Mouse (Mus musculus): ENCODE measurements around the gene Tubgcp6. TPM values are rescaled to one million over a fixed set of nuclear protein-coding genes. Genes with fewer than 3 reads are reported as not detected.
A peak's percentile ranks its signal among the peaks of the same experiment; 100 is the strongest.

Gene Tubgcp6
- total RNA-seq, 2 experiments from 2014 or later, result 13.5 to 16.6 TPM

DNA sequence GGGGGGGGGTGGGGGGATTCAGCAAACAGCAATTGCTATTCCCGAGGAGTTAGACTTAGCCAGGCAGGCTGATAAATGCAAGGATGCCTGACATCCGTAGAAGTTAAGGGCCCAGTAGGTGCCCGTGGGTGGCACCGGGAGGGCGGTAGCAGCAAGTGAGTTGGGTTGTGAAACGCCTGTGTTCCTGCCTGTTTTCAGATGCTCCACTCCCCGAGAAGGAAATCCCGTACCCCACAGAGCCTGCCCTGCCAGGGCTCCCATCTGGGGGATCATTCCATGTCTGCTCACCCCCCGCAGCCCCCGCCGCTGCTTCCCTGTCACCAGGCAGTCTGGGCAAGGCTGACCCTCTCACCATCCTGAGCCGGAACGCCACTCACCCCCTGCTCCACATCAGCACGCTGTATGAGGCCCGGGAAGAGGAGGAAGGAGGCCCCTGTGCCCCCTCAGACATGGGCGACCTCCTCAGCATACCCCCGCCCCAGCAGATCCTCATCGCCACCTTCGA is 53.5 kb downstream of the Tubgcp6 start:
- no peak for DNase-seq (ENCODE audit: low spot score in 2 of 2)

DNA sequence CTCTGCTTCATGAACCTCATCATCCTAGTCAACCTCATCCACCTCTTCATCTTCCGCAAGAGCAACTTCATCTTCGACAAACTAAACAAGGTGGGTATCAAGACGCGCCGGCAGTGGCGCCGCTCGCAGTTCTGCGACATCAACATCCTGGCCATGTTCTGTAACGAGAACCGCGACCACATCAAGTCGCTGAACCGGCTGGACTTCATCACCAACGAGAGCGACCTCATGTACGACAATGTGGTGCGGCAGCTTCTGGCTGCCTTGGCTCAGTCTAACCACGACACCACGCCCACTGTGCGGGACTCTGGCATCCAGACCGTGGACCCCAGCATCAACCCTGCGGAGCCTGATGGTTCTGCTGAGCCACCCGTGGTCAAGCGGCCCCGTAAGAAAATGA is 54.7 kb downstream of the Tubgcp6 start:
- DNase-seq (ENCODE audit: low spot score in 2 of 2), result no peak

DNA sequence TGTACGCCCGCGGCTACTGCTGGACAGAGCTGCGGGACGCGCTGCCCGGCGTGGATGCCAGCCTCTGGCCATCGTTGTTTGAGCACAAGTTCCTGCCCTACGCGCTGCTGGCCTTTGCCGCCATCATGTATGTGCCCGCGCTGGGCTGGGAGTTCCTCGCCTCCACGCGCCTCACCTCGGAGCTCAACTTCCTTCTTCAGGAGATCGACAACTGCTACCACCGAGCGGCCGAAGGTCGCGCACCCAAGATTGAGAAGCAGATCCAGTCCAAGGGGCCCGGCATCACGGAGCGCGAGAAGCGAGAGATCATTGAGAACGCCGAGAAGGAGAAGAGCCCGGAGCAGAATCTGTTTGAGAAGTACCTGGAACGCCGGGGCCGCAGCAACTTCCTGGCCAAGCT is 55.3 kb downstream of the Tubgcp6 start:
- DNase-seq (ENCODE audit: low spot score in 2 of 2), result no peak

DNA sequence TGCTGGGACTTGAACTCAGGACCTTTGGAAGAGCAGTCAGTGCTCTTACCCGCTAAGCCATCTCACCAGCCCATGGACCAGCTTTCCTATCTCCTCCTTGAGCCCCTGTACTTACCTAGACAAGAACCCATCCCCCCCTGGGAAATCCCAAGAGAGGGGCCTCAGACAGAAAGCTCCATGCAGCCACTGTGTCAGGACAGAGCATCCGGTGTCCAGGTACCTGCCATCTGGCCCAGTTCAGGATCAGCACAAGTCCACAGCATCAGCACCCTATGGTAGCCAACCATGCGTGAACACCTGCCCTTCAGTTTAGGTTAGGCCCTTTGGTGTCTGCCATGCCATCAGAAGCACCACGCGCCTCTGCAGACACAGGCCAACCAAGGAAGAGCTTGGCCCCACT is 58.0 kb downstream of the Tubgcp6 start:
- peak in 1 of 2 experiments; percentile 13 for DNase-seq (ENCODE audit: low spot score in 2 of 2)

DNA sequence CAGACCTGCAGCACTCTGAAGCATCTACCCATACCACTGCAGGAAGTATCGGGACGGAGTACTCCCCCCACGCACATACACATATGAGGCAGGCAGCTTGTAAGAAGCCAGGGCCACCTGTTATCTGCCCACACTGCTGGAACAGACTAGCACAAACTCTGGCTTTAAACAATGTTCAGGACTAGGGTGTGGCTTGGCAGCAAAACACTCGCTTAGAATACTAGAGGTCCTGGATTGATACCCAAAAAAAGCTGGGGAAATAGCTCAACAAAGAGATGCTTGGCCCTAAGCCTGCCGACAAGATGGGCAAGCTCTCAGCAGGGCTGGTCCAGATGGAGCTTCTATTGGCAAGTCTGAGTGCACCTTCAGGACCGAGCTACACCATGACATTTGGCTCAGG is 59.4 kb downstream of the Tubgcp6 start:
- DNase-seq (ENCODE audit: low spot score in 2 of 2), result no peak

DNA sequence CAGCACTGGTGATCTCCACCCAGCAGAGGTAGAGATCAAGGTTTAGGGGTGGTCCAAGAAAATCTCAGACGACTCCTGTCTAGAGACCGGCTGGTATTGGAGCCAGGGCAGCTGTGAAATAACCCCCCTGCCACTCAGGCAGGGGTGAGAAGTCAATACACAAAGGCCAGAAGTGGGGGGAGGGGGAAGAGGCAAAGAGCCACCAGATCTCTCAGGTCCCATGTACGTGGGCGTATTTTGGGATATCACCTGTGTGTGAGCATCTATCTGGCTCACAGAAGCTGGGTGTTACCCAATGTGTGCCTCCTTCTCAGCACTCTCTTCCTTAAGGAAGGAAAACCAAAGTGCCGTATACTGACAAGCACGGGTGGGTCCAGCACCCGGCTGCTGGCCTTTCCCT is 59.9 kb downstream of the Tubgcp6 start:
- no peak for DNase-seq (ENCODE audit: low spot score in 2 of 2)

DNA sequence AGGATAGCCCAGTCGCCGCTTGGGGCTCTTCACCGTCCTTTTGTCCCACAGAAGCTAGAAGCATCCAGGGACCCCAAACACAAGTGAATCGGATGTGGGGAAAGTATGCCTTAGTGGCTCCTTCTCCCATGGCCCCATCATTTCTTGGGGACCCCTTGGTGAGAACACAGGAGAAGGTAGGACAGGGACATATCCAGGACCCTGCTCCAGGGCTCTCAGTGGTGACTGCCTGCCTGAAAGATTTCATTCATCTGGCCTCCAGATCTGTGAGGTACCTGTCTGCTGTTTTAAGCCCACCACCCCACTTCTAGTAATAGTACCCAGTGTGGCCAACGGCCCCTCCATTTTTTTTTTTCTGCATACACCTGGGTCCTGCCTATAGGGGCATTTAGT is 60.4 kb downstream of the Tubgcp6 start:
- DNase-seq (ENCODE audit: low spot score in 2 of 2), result peak in 1 of 2 experiments; percentile 7

DNA sequence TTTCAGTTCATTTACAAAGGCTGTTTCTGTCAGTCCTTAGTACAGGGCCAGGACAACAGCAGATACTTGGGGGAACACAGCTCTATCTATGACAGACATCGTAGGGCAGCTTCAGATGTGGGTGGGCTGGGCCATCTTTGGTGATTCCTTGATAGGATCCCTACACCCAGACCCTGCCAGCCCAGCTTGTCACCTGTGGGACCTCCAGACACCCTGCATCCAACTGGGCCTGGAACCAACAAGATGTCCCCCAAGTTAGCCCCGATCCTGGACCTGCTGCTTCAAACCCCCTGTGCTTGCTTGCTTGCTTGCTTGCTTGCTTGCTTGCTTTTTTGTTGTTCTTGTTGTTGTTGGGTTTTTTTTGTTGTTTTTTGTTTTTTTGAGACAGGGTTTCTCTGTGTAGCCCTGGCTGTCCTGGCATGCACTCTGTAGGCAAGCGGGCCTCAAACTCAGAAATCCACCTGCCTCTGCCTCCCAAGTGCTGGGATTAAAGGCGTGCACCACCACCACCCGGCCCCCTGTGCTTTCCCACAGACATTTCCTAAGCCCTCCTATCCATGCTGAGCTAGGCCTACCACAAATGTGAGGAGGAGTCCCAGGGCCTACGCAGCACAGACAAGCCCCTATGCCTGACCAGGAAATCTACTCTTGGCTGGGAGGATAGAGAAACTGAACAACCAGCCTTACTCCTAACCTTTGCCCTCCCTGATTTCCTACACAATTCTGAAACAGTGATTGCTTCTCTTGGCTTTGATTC is 61.0 kb downstream of the Tubgcp6 start:
- peak in 1 of 2 experiments; percentile 13 for DNase-seq (ENCODE audit: low spot score in 2 of 2)

DNA sequence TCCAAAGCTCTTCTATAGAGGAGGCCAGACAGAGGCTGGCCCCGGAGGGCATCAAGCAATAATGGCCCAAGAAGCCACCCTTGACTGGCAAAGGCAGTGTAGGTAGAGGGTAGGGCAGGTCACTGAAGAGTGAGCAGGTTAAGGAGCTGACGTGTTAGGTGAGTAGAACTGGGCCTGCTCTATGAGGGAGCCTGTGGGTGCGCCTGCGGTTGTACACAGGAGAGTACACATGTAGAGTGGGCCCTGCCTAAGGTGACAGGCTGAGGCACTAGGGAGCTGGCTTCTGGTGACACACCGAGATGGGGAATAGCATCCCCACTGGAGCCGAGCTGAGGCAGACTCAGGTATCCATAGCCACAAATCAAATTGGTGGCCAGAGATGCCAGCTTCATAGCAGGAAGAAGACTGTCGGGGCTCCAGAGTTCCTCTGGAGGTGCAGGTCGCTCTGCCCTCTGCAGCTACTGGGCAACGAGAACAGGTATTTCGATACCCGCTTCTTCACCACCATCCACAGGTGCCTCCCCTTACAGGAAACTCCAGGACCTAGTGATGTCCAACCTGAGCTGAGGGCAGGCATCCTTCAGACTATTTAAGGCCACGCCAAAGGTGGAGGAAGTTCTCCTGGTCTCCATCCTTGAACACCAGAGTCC is 62.0 kb downstream of the Tubgcp6 start:
- peak in 1 of 2 experiments; percentile 10 for DNase-seq (ENCODE audit: low spot score in 2 of 2)

DNA sequence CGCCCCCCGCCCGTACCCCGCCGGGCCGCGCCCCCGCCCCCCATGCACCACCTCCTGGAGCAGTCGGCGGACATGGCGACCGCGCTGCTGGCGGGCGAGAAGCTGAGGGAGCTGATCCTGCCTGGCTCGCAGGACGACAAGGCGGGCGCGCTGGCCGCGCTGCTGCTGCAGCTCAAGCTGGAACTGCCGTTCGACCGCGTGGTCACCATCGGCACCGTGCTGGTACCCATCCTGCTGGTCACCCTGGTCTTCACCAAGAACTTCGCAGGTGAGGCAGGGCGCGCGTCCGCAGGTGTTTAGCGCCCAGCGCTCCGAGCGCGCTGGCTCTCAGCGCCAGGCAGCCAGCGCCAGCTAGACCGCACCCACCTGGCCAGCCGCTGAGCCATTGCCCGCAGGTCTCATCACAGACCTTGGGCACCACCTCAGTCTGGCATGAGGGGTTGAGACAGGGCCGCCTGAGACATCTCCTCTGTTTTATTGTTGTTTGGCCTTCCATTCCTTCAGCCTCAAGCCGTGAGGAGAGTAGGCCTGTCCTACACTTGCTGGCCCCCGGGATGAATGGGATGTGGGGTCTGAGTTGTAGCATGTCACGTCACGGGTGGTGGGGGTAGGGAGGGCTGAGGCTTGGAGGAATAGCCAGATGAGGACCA is 62.8 kb downstream of the Tubgcp6 start:
- peak in 1 of 2 experiments; percentile 23 for DNase-seq (ENCODE audit: low spot score in 2 of 2)

DNA sequence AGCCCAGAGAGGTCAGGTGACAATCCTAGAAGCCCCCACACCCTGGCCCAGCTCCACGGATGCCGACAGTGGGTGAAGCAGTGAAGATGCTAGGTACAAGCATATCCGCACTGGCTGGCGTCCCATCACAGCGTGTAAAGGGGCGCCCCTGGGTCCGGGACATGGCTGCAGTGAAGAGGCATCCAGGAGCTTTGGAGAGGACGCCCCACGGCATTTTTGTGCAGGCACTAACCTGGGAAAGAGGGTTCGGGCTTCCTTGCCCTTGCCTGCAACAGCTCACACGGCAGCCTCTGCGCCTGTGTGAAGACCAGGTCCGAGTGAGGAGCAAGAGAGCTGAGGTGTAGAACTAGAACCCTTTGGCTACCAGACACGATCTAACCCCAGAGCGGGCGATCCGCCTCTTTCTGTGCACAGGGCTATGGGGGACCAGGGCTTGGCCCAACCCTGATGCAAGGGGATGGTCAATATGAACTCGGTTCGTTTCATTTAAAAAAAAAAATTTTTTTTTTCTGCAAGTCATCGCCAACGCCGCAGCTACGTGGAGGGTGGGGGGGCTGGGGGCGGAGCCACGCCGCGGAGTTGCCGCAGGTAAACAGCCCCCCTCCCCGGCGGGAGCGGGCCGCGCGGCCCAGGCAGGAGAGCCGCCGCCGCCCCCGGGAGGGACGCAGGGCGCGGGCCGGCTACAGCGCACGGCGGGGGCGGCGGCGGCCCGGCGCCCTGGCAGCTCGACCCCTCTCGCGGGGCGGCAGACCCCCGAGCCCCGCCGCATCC is 63.6 kb downstream of the Tubgcp6 start, which contains the start of gene Panx2:
Gene Panx2 (plus strand): TSS at position 574 of the 771 bp plus-strand sequence.
- DNase-seq (ENCODE audit: low spot score in 2 of 2), result peak in 1 of 2 experiments; percentile 16

DNA sequence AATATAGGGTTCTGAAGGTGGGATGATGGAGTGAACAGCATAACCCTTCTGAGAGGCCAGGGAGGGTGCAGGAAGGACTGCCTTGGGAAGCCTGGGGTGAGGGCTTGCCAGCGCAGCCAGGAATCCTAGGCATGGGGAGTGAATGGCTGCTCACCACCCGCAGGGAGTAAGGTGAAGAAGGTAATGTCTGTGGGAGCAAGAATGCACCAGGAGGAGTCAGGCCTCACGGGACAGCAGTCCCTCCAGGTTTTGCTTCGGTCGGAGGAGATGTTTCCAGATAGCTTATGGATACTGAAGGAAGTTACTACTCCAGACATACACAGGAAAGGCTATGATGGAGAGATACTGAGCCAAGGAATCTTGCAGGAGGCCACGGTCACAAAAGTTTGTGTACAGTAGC is 64.2 kb downstream of the Tubgcp6 start:
- DNase-seq (ENCODE audit: low spot score in 2 of 2), result no peak

DNA sequence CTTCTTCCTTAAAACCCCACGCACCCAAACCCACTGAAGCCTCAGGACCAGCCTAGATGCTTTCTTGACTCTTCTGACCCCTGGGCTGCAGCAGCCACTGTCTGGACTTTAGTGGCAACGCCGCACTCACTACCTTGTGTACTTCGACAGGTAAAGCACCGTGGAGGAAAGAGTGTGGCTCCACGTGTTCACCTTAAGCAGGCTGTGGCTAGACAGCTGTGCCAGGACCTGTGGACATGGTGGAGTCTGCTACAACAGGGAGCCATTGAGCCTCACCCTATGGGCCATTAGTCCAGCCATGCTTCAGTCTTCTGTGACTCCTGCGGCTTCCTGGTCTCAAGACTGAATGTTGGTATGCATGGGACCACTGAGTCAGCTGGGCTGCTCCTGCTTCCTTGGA is 68.2 kb downstream of the Tubgcp6 start:
- DNase-seq (ENCODE audit: low spot score in 2 of 2), result no peak

Small RNAs within 50 kb of the gene (microRNA-seq; reads per million reads assigned to microRNA genes)
- gene Mir7118, result not detected

Other genes with a start within 250 kb of the Tubgcp6 start
- under 1 TPM in 1 of 2 experiments, not detected in 1; 0.10 TPM for gene Ttll8, start 168.7 kb downstream of the Tubgcp6 start, total RNA-seq (2021)
- under 1 TPM in 1 of 2 experiments, not detected in 1; 0.12 TPM for gene Mlc1, start 144.1 kb downstream of the Tubgcp6 start, total RNA-seq (2021)
- gene Mov10l1, start 140.2 kb downstream of the Tubgcp6 start, total RNA-seq (2021), result under 1 TPM in 1 of 2 experiments, not detected in 1; 0.44 TPM
- under 1 TPM; 0.13 to 0.15 TPM for gene Panx2, start 63.4 kb downstream of the Tubgcp6 start, total RNA-seq (2021)
- 10 to 100 TPM; 33.8 to 34.8 TPM for gene Trabd, start 48.0 kb downstream of the Tubgcp6 start, total RNA-seq (2021)
- gene Selenoo, start 34.0 kb downstream of the Tubgcp6 start, total RNA-seq (2021), result 10 to 100 TPM; 10.5 to 12.4 TPM
- 10 to 100 TPM; 11.2 to 11.8 TPM for gene Hdac10, start 5.6 kb upstream of the Tubgcp6 start, total RNA-seq (2021)
- gene Mapk12, start 17.6 kb upstream of the Tubgcp6 start, total RNA-seq (2021), result 10 to 100 TPM; 54.4 to 57.3 TPM
- gene Mapk11, start 26.5 kb upstream of the Tubgcp6 start, total RNA-seq (2021), result 1 to 10 TPM; 3.4 to 4.1 TPM
- 10 to 100 TPM; 81.0 to 84.7 TPM for gene Plxnb2, start 57.7 kb upstream of the Tubgcp6 start, total RNA-seq (2021)
- gene Dennd6b, start 73.4 kb upstream of the Tubgcp6 start, total RNA-seq (2021), result 1 to 10 TPM; 7.9 to 9.0 TPM
- gene Ppp6r2, start 88.4 kb upstream of the Tubgcp6 start, total RNA-seq (2021), result 10 to 100 TPM; 64.2 to 70.0 TPM
- 10 to 100 TPM; 69.4 to 73.9 TPM for gene Sbf1, start 192.2 kb upstream of the Tubgcp6 start, total RNA-seq (2021)
- not detected for gene Adm2, start 199.6 kb upstream of the Tubgcp6 start, total RNA-seq (2021)
- not detected for gene Miox, start 211.3 kb upstream of the Tubgcp6 start, total RNA-seq (2021)
- 10 to 100 TPM; 45.7 to 47.7 TPM for gene Lmf2, start 232.5 kb upstream of the Tubgcp6 start, total RNA-seq (2021)
- 10 to 100 TPM; 83.5 to 87.3 TPM for gene Ncaph2, start 232.6 kb upstream of the Tubgcp6 start, total RNA-seq (2021)

All from gastrocnemius, postnatal 4 days (tissue).